Mouse (Mus musculus): ENCODE measurements around the gene Cd300lg. TPM values are rescaled to one million over a fixed set of nuclear protein-coding genes. Genes with fewer than 3 reads are reported as not detected.

Cd300lg gene
- total and polyA plus RNA-seq, 3 experiments: 0.08 to 0.26 TPM; not detected in 1

DNA sequence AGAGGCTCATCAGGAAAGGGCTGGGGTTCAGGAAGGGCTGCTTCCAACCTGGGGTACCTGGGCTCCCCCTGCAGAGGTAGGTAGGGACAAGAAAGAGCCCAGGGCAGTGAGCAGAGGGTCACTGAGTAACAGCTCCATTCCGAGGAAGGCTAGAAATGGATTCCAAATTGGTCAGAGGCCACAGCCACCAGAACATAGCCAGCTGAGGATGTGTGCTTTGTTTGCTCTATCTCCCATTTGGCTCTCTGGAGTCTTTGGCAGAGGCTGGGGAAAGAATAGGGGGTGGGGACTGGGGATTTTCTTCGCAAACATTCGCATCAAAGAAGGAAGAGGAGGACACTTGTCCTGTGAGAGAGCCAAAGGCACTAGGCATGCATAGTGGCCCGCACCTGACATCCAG is 10.6 kb downstream of the Cd300lg start:
- Histone ChIP-seq H3K27me3 (ENCODE audit: control insufficient read depth in 1 of 2, insufficient read depth in 2 of 2, low read length in 2 of 2) (peaks cover 0 to 3% of the 10 kb centered on the region in 2 experiments; a peak in 2 of 4 replicates), H3K36me3 (ENCODE audit: control insufficient read depth in 1 of 2, insufficient read depth in 2 of 2, low read length in 2 of 2) (no peaks in the 10 kb centered on the region), H3K9ac (ENCODE audit: control insufficient read depth, low read depth, low read length, poor library complexity, severe bottlenecking) (no peak overlapping the region), H3K27ac (ENCODE audit: control insufficient read depth, low read depth, low read length) (no peak overlapping the region), H3K9me3 (replicated peaks; ENCODE audit: insufficient read depth, low read length) (no peaks in the 10 kb centered on the region), H3K4me3 (ENCODE audit: control insufficient read depth in 1 of 2, insufficient read depth in 1 of 2, low read depth in 2 of 2, low read length in 2 of 2) (no peak overlapping the region), H3K79me2 (ENCODE audit: control insufficient read depth, insufficient read depth, low read length, poor library complexity) (no peaks in the 10 kb centered on the region), H3K4me1 (ENCODE audit: control insufficient read depth in 1 of 2, insufficient read depth in 2 of 2, low read length in 2 of 2) (peaks cover 0 to 3% of the 10 kb centered on the region in 2 experiments; a peak in 1 of 4 replicates)
- TF ChIP-seq TBP (IDR thresholded peaks at IDR 0.05; ENCODE audit: low read depth, low read length): no peak
- TF ChIP-seq BHLHE40 (IDR thresholded peaks at IDR 0.05; ENCODE audit: borderline replicate concordance, low read depth, low read length): no peak
- TF ChIP-seq MYC (IDR thresholded peaks at IDR 0.05; ENCODE audit: low read depth, low read length): no peak
- no peak for TF ChIP-seq HCFC1 (IDR thresholded peaks at IDR 0.05; ENCODE audit: low read depth, low read length)
- TF ChIP-seq USF2 (IDR thresholded peaks at IDR 0.05; ENCODE audit: borderline replicate concordance in 1 of 2, insufficient read depth in 1 of 2, low read depth in 1 of 2, low read length in 2 of 2): no peak
- TF ChIP-seq MYB (IDR thresholded peaks at IDR 0.05; ENCODE audit: low read depth, low read length): no peak
- TF ChIP-seq MAFK (IDR thresholded peaks at IDR 0.05; ENCODE audit: borderline replicate concordance, low read depth, low read length): no peak
- no peak for DNase-seq (ENCODE audit: low read depth, low spot score)

DNA sequence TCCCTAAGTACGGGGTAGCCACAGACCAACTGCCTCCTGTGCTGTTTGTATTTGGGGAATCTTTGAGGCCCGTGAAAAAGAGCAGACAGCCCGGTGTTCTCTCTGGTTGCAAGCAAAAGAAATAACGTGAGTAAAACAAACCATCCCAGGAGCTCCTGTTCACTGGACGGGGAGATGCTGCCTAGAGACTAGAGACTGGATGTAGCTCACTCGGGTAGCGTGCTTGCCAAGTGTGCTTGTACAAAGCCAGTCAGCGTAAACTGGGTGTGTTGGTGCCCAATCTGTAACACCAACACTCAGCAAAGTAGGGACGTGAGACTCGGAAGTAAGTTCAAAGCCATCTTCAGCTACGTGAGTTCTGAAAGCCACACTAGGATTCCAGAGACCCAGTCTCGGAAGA is 11.4 kb downstream of the Cd300lg start:
- no peak overlapping the region for H3K9ac ChIP-seq (ENCODE audit: control insufficient read depth, low read depth, low read length, poor library complexity, severe bottlenecking)
- no peaks in the 10 kb centered on the region for H3K36me3 ChIP-seq (ENCODE audit: control insufficient read depth in 1 of 2, insufficient read depth in 2 of 2, low read length in 2 of 2)
- DNase-seq (ENCODE audit: low read depth, low spot score): no peak
- TF ChIP-seq HCFC1 (IDR thresholded peaks at IDR 0.05; ENCODE audit: low read depth, low read length) (no peak), CTCF (IDR thresholded peaks at IDR 0.05 in 2 of 3, conservative IDR thresholded peaks at IDR 0.05 in 1 of 3; ENCODE audit: control insufficient read depth in 1 of 3, insufficient read depth in 1 of 3, low read depth in 2 of 3, low read length in 3 of 3, poor library complexity in 1 of 3, severe bottlenecking in 1 of 3) (no peak), CHD1 (IDR thresholded peaks at IDR 0.05; ENCODE audit: low read depth, low read length) (no peak), TBP (IDR thresholded peaks at IDR 0.05; ENCODE audit: low read depth, low read length) (no peak), JUND (IDR thresholded peaks at IDR 0.05; ENCODE audit: low read depth, low read length) (no peak), ETS1 (IDR thresholded peaks at IDR 0.05; ENCODE audit: low read depth, low read length) (no peak), MYC (IDR thresholded peaks at IDR 0.05; ENCODE audit: low read depth, low read length) (no peak), GATA1 (IDR thresholded peaks at IDR 0.05; ENCODE audit: low read depth, low read length) (no peak), USF2 (IDR thresholded peaks at IDR 0.05; ENCODE audit: borderline replicate concordance in 1 of 2, insufficient read depth in 1 of 2, low read depth in 1 of 2, low read length in 2 of 2) (no peak), POLR2A (IDR thresholded peaks at IDR 0.05; ENCODE audit: control insufficient read depth in 1 of 2, insufficient read depth in 1 of 2, low read depth in 1 of 2, low read length in 2 of 2, poor library complexity in 1 of 2) (no peak), POLR2AphosphoS5 (IDR thresholded peaks at IDR 0.05; ENCODE audit: borderline replicate concordance, low read depth, low read length) (no peak), MYB (IDR thresholded peaks at IDR 0.05; ENCODE audit: low read depth, low read length) (no peak), E2F4 (IDR thresholded peaks at IDR 0.05; ENCODE audit: borderline replicate concordance, low read depth, low read length) (no peak), BHLHE40 (IDR thresholded peaks at IDR 0.05; ENCODE audit: borderline replicate concordance, low read depth, low read length) (no peak)
- peaks cover 0 to 3% of the 10 kb centered on the region in 2 experiments; a peak in 1 of 4 replicates for H3K4me1 ChIP-seq (ENCODE audit: control insufficient read depth in 1 of 2, insufficient read depth in 2 of 2, low read length in 2 of 2)
- H3K9me3 ChIP-seq (replicated peaks; ENCODE audit: insufficient read depth, low read length): no peaks in the 10 kb centered on the region
- no peak overlapping the region for H3K27ac ChIP-seq (ENCODE audit: control insufficient read depth, low read depth, low read length)
- H3K27me3 ChIP-seq (ENCODE audit: control insufficient read depth in 1 of 2, insufficient read depth in 2 of 2, low read length in 2 of 2): peaks cover 0 to 3% of the 10 kb centered on the region in 2 experiments; a peak in 2 of 4 replicates
- no peaks in the 10 kb centered on the region for H3K79me2 ChIP-seq (ENCODE audit: control insufficient read depth, insufficient read depth, low read length, poor library complexity)
- no peak overlapping the region for H3K4me3 ChIP-seq (ENCODE audit: control insufficient read depth in 1 of 2, insufficient read depth in 1 of 2, low read depth in 2 of 2, low read length in 2 of 2)

All from MEL (cell line).